Comparison of ENCODE assay signal across 21 mouse cellular contexts in the genomic region with DNA sequence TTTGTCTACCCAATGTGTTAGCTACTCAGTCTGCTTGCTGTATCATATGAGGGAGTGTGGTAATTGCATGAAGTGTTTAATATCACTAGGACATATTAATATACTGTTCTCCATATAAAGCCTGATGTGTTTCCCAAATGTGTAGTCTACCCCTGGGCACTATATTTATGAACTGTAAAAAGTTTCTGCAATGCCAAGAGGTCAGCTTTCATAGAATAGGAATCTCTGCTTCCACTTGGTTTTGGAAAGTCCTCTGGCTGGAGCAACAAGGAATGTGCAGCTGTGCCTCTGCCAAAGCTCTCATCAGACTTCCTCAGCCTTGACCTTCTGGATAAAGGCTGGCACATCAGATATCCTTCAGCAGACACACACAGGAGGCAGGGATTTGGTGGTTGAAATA.
DNase-seq lines count a peak whose midpoint lies in the region; ATAC-seq and TF ChIP-seq lines count a peak whose summit lies in the region.
"Had no signal": no experiment of that assay in that cellular context is flagged by ENCODE, and none has a peak within 500 bp of the region (broad histone marks: within the 10 kb centered on the region; RNA-seq: fewer than 3 reads in every experiment).

No protein-coding gene starts in this region.

- H3K27me3 ChIP-seq in heart, adult 2 months (ENCODE audit: control insufficient read depth, insufficient read depth, low read length): no peaks in the 10 kb centered on the region
- no peaks in the 10 kb centered on the region for H3K27me3 ChIP-seq in hindbrain, embryonic 13.5 days
- H3K27me3 ChIP-seq: heart, embryonic 15.5 days; hindbrain, embryonic 15.5 days; midbrain, embryonic 12.5 days had no signal

- TF ChIP-seq POLR2A in heart, adult 2 months (IDR thresholded peaks at IDR 0.05; ENCODE audit: insufficient read depth, low read depth, low read length): no peak

- H3K27ac ChIP-seq in heart, adult 2 months: no peak overlapping the region
- 0 out of 2 replicates have a peak overlapping the region, but pooled peaks have one; percentile 1 for H3K27ac ChIP-seq in hindbrain, embryonic 13.5 days
- H3K27ac ChIP-seq: heart, embryonic 15.5 days; hindbrain, embryonic 15.5 days; midbrain, embryonic 12.5 days had no signal

- peak; percentile 65 for DNase-seq in heart, adult 11 months
- DNase-seq in heart, adult 2 months: no peak
- peak; percentile 47 for DNase-seq in ovary, adult 18-20 months (ENCODE audit: low spot score)
- DNase-seq in ovary, postnatal 10 days (ENCODE audit: low spot score): no peak
- DNase-seq in spleen, postnatal 36 days (ENCODE audit: low spot score in 2 of 2): no peak
- DNase-seq: B cell, adult 2 months; cerebellum, postnatal 10 days; kidney, adult 2 months; kidney, postnatal 36 days; layer of hippocampus, postnatal 36 days; left cerebral cortex, postnatal 4 days; right cerebral cortex, adult 18-20 months; spleen, adult 18-20 months; thymus, postnatal 36 days had no signal

- no peaks in the 10 kb centered on the region for H3K36me3 ChIP-seq in heart, adult 2 months (ENCODE audit: control insufficient read depth, insufficient read depth, low read length)
- H3K36me3 ChIP-seq in hindbrain, embryonic 13.5 days: no peaks in the 10 kb centered on the region
- H3K36me3 ChIP-seq: heart, embryonic 15.5 days; hindbrain, embryonic 15.5 days; midbrain, embryonic 12.5 days had no signal

- H3K9me3 ChIP-seq in hindbrain, embryonic 13.5 days: no peaks in the 10 kb centered on the region
- H3K9me3 ChIP-seq: heart, embryonic 15.5 days; hindbrain, embryonic 15.5 days; midbrain, embryonic 12.5 days had no signal

- intact Hi-C loops in heart, adult 2 months (cut with DNase I): no loop called here

- no peak overlapping the region for H3K9ac ChIP-seq in heart, adult 2 months (ENCODE audit: low read depth, low read length)
- H3K9ac ChIP-seq in hindbrain, embryonic 13.5 days: no peak overlapping the region
- H3K9ac ChIP-seq: heart, embryonic 15.5 days; hindbrain, embryonic 15.5 days; midbrain, embryonic 12.5 days had no signal

- no peaks in the 10 kb centered on the region for H3K4me1 ChIP-seq in heart, adult 2 months (ENCODE audit: control insufficient read depth, insufficient read depth, low read length)
- peaks cover 24% of the 10 kb centered on the region for H3K4me1 ChIP-seq in hindbrain, embryonic 13.5 days (replicated peaks)
- H3K4me1 ChIP-seq: heart, embryonic 15.5 days had no signal

- H3K4me2 ChIP-seq in hindbrain, embryonic 13.5 days: no peak overlapping the region
- H3K4me2 ChIP-seq: heart, embryonic 15.5 days; hindbrain, embryonic 15.5 days; midbrain, embryonic 12.5 days had no signal

- ATAC-seq in hindbrain, embryonic 13.5 days (ENCODE audit: low FRiP score): no peak
- ATAC-seq in erythroid progenitor cell, adult 5-6 weeks (replicated peaks; ENCODE audit: low FRiP score, poor library complexity, severe bottlenecking): no peak
- ATAC-seq: Patski had no signal

- TF ChIP-seq CTCF in heart, adult 2 months (IDR thresholded peaks at IDR 0.05): no peak

- no peak for TF ChIP-seq EP300 in heart, adult 2 months (IDR thresholded peaks at IDR 0.05; ENCODE audit: insufficient read depth, low read depth, low read length)

- no peaks in the 10 kb centered on the region for H3K79me2 ChIP-seq in heart, adult 2 months (replicated peaks; ENCODE audit: control insufficient read depth, insufficient read depth, low read length)

- H3K4me3 ChIP-seq in heart, adult 2 months: no peak overlapping the region
- H3K4me3 ChIP-seq in hindbrain, embryonic 13.5 days: no peak overlapping the region
- H3K4me3 ChIP-seq: heart, embryonic 15.5 days; hindbrain, embryonic 15.5 days; midbrain, embryonic 12.5 days; myocyte had no signal

Comparison
In these comparisons a context has a peak if more than half of its experiments do, and no peak if none do; other contexts are left out.
1. DNase-seq: peak in heart, adult 11 months (single experiment) and ovary, adult 18-20 months (single experiment); none in heart, adult 2 months (0 of 2), ovary, postnatal 10 days (single experiment) and spleen, postnatal 36 days (0 of 2).